Mouse (Mus musculus) megakaryocyte, embryonic 14.5 days (primary cell): ENCODE measurements at regions not wholly inside any gene's neighbourhood (a gene's known extent, or its start where the extent isn't known, plus 50 kb on each side); places are given as distances from the start of the nearest gene placed in this dataset.

Source experiments
- FLI1 ChIP-seq: IDR thresholded peaks from 2 replicates; pipeline ENCODE4 v1.6.1; 2012; ENCODE audit warnings: low read length, inconsistent platforms, mixed read lengths
- GATA1 ChIP-seq: IDR thresholded peaks from 3 replicates; pipeline ENCODE4 v1.6.1; 2012; ENCODE audit warnings: mixed read lengths, low read length, inconsistent platforms, borderline replicate concordance

GRCm38 (mm10) chr12:15629971-15630370, 186.8 kb downstream of the Trib2 start:
- no peak for TF ChIP-seq GATA1
- no peak for TF ChIP-seq FLI1
